Mouse (Mus musculus) intestine, postnatal 0 days (tissue): ENCODE measurements at regions not wholly inside any gene's neighbourhood (a gene's known extent, or its start where the extent isn't known, plus 50 kb on each side); places are given as distances from the start of the nearest gene placed in this dataset.
"Not testable (repeated sequence)": the region's sequence is repeated elsewhere in the genome, so short reads cannot be mapped to it uniquely, and the experiment has no call there.

Source experiments
- ATAC-seq: fragments of 200-750 bp; cut with Nextera tagmentation; 2 replicates; pipeline ENCODE4 v1.8.0; 2017; ENCODE audit warnings: mild to moderate bottlenecking, moderate TSS enrichment, moderate library complexity
- H3K27ac ChIP-seq: fragments of 300-500 bp; sonication (generic); 2 replicates; pipeline ENCODE4 v1.5.1; 2014; ENCODE audit warnings: mild to moderate bottlenecking, low read depth, low read length, moderate library complexity
- H3K27me3 ChIP-seq: fragments of 300-500 bp; sonication (generic); replicated peaks from 2 replicates; pipeline ENCODE4 v1.6.1; 2014; ENCODE audit warnings: low read length, mixed read lengths; ENCODE audit not compliant: control insufficient read depth, insufficient read depth
- H3K36me3 ChIP-seq: fragments of 300-500 bp; sonication (generic); 2 replicates; pipeline ENCODE4 v1.6.1; 2014; ENCODE audit warnings: mild to moderate bottlenecking, moderate library complexity; ENCODE audit not compliant: control insufficient read depth, insufficient read depth
- H3K4me1 ChIP-seq: fragments of 300-500 bp; sonication (generic); replicated peaks from 2 replicates; pipeline ENCODE4 v1.6.1; 2014; ENCODE audit warnings: antibody characterized with exemption, low read length, mixed read lengths; ENCODE audit not compliant: control insufficient read depth, insufficient read depth
- H3K4me2 ChIP-seq: fragments of 300-500 bp; sonication (generic); replicated peaks from 2 replicates; pipeline ENCODE4 v1.6.1; 2014; ENCODE audit warnings: low read depth, mild to moderate bottlenecking, moderate library complexity
- H3K4me3 ChIP-seq: fragments of 300-500 bp; sonication (generic); 2 replicates; pipeline ENCODE4 v1.5.1; 2014; ENCODE audit warnings: low read depth, low read length
- H3K9ac ChIP-seq: fragments of 300-500 bp; sonication (generic); 2 replicates; pipeline ENCODE4 v1.6.1; 2014; ENCODE audit warnings: mild to moderate bottlenecking, low read depth, low read length
- H3K9me3 ChIP-seq: fragments of 300-500 bp; sonication (generic); 2 replicates; pipeline ENCODE4 v1.6.1; 2016; ENCODE audit warnings: mixed run types; ENCODE audit not compliant: control insufficient read depth
- CTCF ChIP-seq: sonication (generic); IDR thresholded peaks from 2 replicates; pipeline ENCODE4 v1.5.1; 2016; ENCODE audit warnings: low read depth, mild to moderate bottlenecking, control low read depth, antibody characterized with exemption, moderate library complexity
- WGBS: fragments of 180-500 bp; shearing (Covaris S2); extraction: QIAGEN DNeasy Blood & Tissue Kit; methylation state at CpG from one replicate; pipeline ENCODE4 v1.1.7; 2014; 5-methylcytosine and 5-hydroxymethylcytosine counted together

- WGBS, result 70% methylated on average over 2 of the region's 2 CpGs
- no peak for TF ChIP-seq CTCF
- no peak overlapping the region for H3K4me3 ChIP-seq
- no peaks in the 10 kb centered on the region for H3K27me3 ChIP-seq
- no peak overlapping the region for H3K9ac ChIP-seq
- no peak overlapping the region for H3K4me2 ChIP-seq
- no peaks in the 10 kb centered on the region for H3K4me1 ChIP-seq
- H3K27ac ChIP-seq, result no peak overlapping the region
- no peak for ATAC-seq
- H3K9me3 ChIP-seq, result no peaks in the 10 kb centered on the region
- no peaks in the 10 kb centered on the region for H3K36me3 ChIP-seq
These were observed 107.2 kb upstream of the 4931417E11Rik start for GRCm38 (mm10) chr6:73576708-73577107.

DNA sequence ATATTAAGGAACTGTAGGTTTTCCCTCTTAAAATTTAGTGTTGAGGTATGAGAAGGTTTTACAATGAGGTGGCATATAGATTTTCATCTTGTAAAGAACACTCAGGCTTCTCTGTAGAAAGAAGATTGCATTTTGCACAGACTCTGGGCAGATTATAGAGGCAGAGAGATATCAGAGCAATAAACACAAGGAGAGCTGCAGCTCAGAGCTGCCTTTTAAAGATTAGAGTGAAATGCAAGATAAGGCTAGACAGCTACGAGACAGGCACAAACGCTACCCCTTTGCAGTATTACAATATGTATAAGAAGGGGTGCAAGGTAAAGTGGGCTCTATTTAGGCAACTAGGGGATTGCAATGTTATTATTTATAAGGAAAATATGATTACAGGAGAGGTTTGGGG, 90.5 kb upstream of the 4931417E11Rik start:
- Histone ChIP-seq H3K4me3 (no peak overlapping the region), H3K9ac (no peak overlapping the region), H3K27me3 (no peaks in the 10 kb centered on the region), H3K36me3 (no peaks in the 10 kb centered on the region), H3K27ac (no peak overlapping the region), H3K9me3 (no peaks in the 10 kb centered on the region), H3K4me1 (no peaks in the 10 kb centered on the region), H3K4me2 (no peak overlapping the region)
- WGBS, result 40% methylated on average over 2 of the region's 2 CpGs
- TF ChIP-seq CTCF, result no peak
- no peak for ATAC-seq

- H3K4me2 ChIP-seq, result no peak overlapping the region
- H3K27me3 ChIP-seq, result no peaks in the 10 kb centered on the region
- no peaks in the 10 kb centered on the region for H3K4me1 ChIP-seq
- no peak overlapping the region for H3K9ac ChIP-seq
- ATAC-seq, result no peak
- H3K36me3 ChIP-seq, result no peaks in the 10 kb centered on the region
- no peak overlapping the region for H3K4me3 ChIP-seq
- TF ChIP-seq CTCF, result no peak
- WGBS, result 90% methylated on average over 1 of the region's 1 CpGs
- no peaks in the 10 kb centered on the region for H3K9me3 ChIP-seq
- no peak overlapping the region for H3K27ac ChIP-seq
These were observed 61.1 kb upstream of the 4931417E11Rik start for GRCm38 (mm10) chr6:73530559-73530958.

DNA sequence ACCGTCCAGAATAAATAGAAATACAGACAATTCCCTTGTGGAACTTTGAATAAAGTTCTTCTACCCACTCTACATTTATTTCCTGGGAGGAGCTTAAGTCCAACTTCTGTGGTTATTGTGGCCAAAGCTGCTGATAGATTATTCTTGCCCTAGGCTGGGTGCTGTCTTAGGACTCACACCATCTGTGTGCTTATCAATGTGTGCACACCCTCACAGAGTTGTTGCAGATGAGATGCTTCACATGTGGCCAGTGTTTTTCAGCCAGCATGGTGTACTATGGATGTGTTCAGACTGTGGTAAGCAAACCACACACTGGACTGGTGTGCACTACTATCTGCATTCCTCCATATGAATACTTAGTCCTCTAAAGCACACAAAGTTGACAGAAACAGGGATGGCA, 60.6 kb upstream of the 4931417E11Rik start:
- TF ChIP-seq CTCF, result no peak
- Histone ChIP-seq H3K27ac (no peak overlapping the region), H3K27me3 (no peaks in the 10 kb centered on the region), H3K36me3 (no peaks in the 10 kb centered on the region), H3K4me1 (no peaks in the 10 kb centered on the region), H3K4me2 (no peak overlapping the region), H3K9ac (no peak overlapping the region), H3K4me3 (no peak overlapping the region), H3K9me3 (no peaks in the 10 kb centered on the region)
- ATAC-seq, result no peak
- 88% methylated on average over 1 of the region's 1 CpGs for WGBS

DNA sequence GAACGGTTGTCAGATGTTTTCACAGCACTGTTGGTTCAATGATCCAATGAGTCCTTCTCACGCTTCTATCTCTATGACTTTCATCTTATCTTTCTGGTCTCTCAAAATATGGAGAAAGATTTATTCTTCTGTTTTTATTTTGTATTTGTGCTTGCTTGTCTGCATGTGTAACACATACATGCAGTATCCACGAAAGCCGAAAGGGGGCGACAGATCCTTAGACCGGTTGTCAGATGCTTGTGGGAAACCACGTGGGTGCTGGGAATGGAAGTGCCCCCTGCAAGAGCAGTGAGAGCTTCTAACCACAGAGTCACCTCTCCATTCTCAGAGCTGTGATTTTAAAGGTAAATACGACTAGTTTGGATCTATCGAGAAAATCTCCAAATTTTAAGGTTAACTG, 54.2 kb upstream of the 4931417E11Rik start:
- Histone ChIP-seq H3K4me1 (no peaks in the 10 kb centered on the region), H3K36me3 (no peaks in the 10 kb centered on the region), H3K4me3 (no peak overlapping the region), H3K27ac (no peak overlapping the region), H3K27me3 (no peaks in the 10 kb centered on the region), H3K9ac (no peak overlapping the region), H3K4me2 (no peak overlapping the region), H3K9me3 (no peaks in the 10 kb centered on the region)
- 62% methylated on average over 9 of the region's 9 CpGs for WGBS
- TF ChIP-seq CTCF, result peak; percentile 32; the same call in 1 of the 2 replicates
- ATAC-seq, result no peak

DNA sequence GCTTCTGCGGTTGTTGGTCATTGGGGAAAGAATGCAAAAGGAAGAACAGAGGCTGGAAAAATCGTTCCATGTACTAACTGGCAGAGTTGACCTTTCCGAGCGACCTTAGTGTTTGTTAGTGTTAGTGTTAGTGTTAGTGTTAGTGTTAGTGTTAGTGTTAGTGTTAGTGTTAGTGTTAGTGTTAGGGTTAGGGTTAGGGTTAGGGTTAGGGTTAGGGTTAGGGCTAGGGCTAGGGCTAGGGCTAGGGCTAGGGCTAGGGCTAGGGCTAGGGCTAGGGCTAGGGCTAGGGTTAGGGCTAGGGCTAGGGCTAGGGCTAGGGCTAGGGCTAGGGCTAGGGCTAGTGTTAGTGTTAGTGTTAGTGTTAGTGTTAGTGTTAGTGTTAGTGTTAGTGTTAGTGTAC, 50.4 kb upstream of the 4931417E11Rik start:
- ATAC-seq, H3K4me3 ChIP-seq, H3K27me3 ChIP-seq, H3K4me2 ChIP-seq, H3K4me1 ChIP-seq, H3K9me3 ChIP-seq, H3K9ac ChIP-seq, H3K36me3 ChIP-seq, H3K27ac ChIP-seq: not testable (repeated sequence)
- WGBS, result 75% methylated on average over 4 of the region's 4 CpGs
